7 mouse cellular contexts compared by ENCODE assay signal in the genomic region with DNA sequence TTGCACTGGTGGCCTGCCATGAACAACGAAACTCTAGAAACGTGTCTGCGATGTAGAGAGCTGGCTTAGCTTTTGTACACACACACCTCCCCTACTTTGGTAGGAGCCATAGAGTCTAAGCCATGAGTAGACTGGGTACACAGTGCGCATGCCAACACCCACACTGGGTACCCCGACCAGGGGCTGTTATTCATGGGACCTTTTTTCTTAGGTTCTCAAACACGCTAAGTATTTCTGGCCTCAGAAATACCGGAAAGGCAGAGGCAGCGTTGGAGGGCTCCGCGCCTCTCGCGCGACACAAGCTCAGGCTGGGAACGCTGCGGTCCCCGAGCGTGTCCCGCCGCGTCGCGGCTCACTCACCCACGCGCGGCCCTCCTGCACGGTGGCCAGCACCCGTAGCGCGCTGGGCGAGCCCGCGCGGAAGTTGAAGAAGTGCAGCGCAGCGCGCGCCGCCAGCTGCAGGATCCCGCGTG. TPM values are rescaled to one million over a fixed set of nuclear protein-coding genes. Genes with fewer than 3 reads are reported as not detected.
DNase-seq lines count a peak whose midpoint lies in the region; ATAC-seq lines count a peak whose summit lies in the region.

No protein-coding gene starts in this region.

- intact Hi-C loops in heart, postnatal 14 days (cut with DNase I), result no loop called here

- H3K4me2 ChIP-seq in embryonic facial prominence, embryonic 11.5 days (ENCODE audit: low read depth, low read length), result peak overlapping the region; percentile 99
- H3K4me2 ChIP-seq in liver, embryonic 12.5 days, result peak overlapping the region; percentile 82
- H3K4me2 ChIP-seq in neural tube, embryonic 12.5 days (replicated peaks), result peak overlapping the region; percentile 100

- no peak overlapping the region for H3K27ac ChIP-seq in embryonic facial prominence, embryonic 11.5 days (replicated peaks; ENCODE audit: low read depth, low read length)
- no peak overlapping the region for H3K27ac ChIP-seq in liver, embryonic 12.5 days
- no peak overlapping the region for H3K27ac ChIP-seq in neural tube, embryonic 12.5 days

- DNase-seq in ovary, postnatal 36 days (ENCODE audit: low spot score), result peak; percentile 15
- DNase-seq in ovary, adult 18-20 months (ENCODE audit: low spot score), result no peak
- peak; percentile 21 for DNase-seq in embryonic facial prominence, embryonic 11.5 days (ENCODE audit: low spot score)
- DNase-seq in heart, postnatal 14 days, result peak; percentile 19 to 31
- no peak for DNase-seq in cerebellum, postnatal 4 days (ENCODE audit: low spot score in 2 of 2)

- WGBS in embryonic facial prominence, embryonic 11.5 days, result 6% methylated on average over 39 of the region's 40 CpGs
- 8% methylated on average over 40 of the region's 40 CpGs for WGBS in liver, embryonic 12.5 days (ENCODE audit: insufficient replicate concordance)
- 8% methylated on average over 40 of the region's 40 CpGs for WGBS in neural tube, embryonic 12.5 days

- H3K4me3 ChIP-seq in embryonic facial prominence, embryonic 11.5 days (ENCODE audit: low read depth, low read length), result peak overlapping the region; percentile 53
- peak overlapping the region; percentile 54 for H3K4me3 ChIP-seq in liver, embryonic 12.5 days
- peak overlapping the region; percentile 50 for H3K4me3 ChIP-seq in neural tube, embryonic 12.5 days

- peak overlapping the region; percentile 66 for H3K9ac ChIP-seq in embryonic facial prominence, embryonic 11.5 days (replicated peaks; ENCODE audit: low read length)
- peak overlapping the region; percentile 53 for H3K9ac ChIP-seq in liver, embryonic 12.5 days
- peak overlapping the region; percentile 74 for H3K9ac ChIP-seq in neural tube, embryonic 12.5 days

- peaks cover 6% of the 10 kb centered on the region for H3K27me3 ChIP-seq in embryonic facial prominence, embryonic 11.5 days (ENCODE audit: control insufficient read depth, insufficient read depth, low read length)
- peaks cover 52% of the 10 kb centered on the region for H3K27me3 ChIP-seq in liver, embryonic 12.5 days (replicated peaks)
- H3K27me3 ChIP-seq in neural tube, embryonic 12.5 days (replicated peaks), result peaks cover 19% of the 10 kb centered on the region

- no peak for ATAC-seq in embryonic facial prominence, embryonic 11.5 days (replicated peaks; ENCODE audit: insufficient number of reproducible peaks, low FRiP score, low TSS enrichment, low read depth)
- ATAC-seq in liver, embryonic 12.5 days, result no peak
- ATAC-seq in neural tube, embryonic 12.5 days (ENCODE audit: low FRiP score, low read depth), result peak; percentile 55

- H3K4me1 ChIP-seq in embryonic facial prominence, embryonic 11.5 days (ENCODE audit: control insufficient read depth, insufficient read depth, low read length), result no peaks in the 10 kb centered on the region
- no peaks in the 10 kb centered on the region for H3K4me1 ChIP-seq in liver, embryonic 12.5 days
- peaks cover 13% of the 10 kb centered on the region for H3K4me1 ChIP-seq in neural tube, embryonic 12.5 days

- no peaks in the 10 kb centered on the region for H3K9me3 ChIP-seq in embryonic facial prominence, embryonic 11.5 days (replicated peaks; ENCODE audit: control insufficient read depth, low read length)
- no peaks in the 10 kb centered on the region for H3K9me3 ChIP-seq in liver, embryonic 12.5 days (replicated peaks)
- H3K9me3 ChIP-seq in neural tube, embryonic 12.5 days, result no peaks in the 10 kb centered on the region

- no peaks in the 10 kb centered on the region for H3K36me3 ChIP-seq in embryonic facial prominence, embryonic 11.5 days (replicated peaks; ENCODE audit: control insufficient read depth, insufficient read depth, low read depth, low read length)
- H3K36me3 ChIP-seq in liver, embryonic 12.5 days, result no peaks in the 10 kb centered on the region
- no peaks in the 10 kb centered on the region for H3K36me3 ChIP-seq in neural tube, embryonic 12.5 days

RNA-seq across cellular contexts. Expression of gene Rarres1, which starts 0.5 kb away (rescaled TPM):
- polyA plus RNA-seq in embryonic facial prominence, embryonic 11.5 days (2014; fragmentation: Nextera tagmentation; extraction: Ambion mirVana), result 0.52 and 1.6 TPM in 2 replicates
- total RNA-seq in heart, postnatal 14 days (2021), result under 1 TPM; 0.84 to 0.98 TPM
- 1.6 and 2.3 TPM in 2 replicates for polyA plus RNA-seq in liver, embryonic 12.5 days (2016; fragmentation: Nextera tagmentation; extraction: Ambion mirVana)
- polyA plus RNA-seq in neural tube, embryonic 12.5 days (2016; fragmentation: Nextera tagmentation; extraction: Ambion mirVana), result 1.4 and 1.8 TPM in 2 replicates

RNA-seq across cellular contexts. Expression of gene Lxn, which starts 51.1 kb away (rescaled TPM):
- 80.1 and 82.1 TPM in 2 replicates for polyA plus RNA-seq in embryonic facial prominence, embryonic 11.5 days (2014; fragmentation: Nextera tagmentation; extraction: Ambion mirVana)
- total RNA-seq in heart, postnatal 14 days (2021), result 10 to 100 TPM; 11.2 to 12.8 TPM
- polyA plus RNA-seq in liver, embryonic 12.5 days (2016; fragmentation: Nextera tagmentation; extraction: Ambion mirVana), result 16.8 and 17.7 TPM in 2 replicates
- polyA plus RNA-seq in neural tube, embryonic 12.5 days (2016; fragmentation: Nextera tagmentation; extraction: Ambion mirVana), result 202 and 218 TPM in 2 replicates

Comparison
In these comparisons a context has a peak if more than half of its experiments do, and no peak if none do; other contexts are left out.
1. DNase-seq: peak in ovary, postnatal 36 days (single experiment), embryonic facial prominence, embryonic 11.5 days (single experiment) and heart, postnatal 14 days (2 of 2); none in ovary, adult 18-20 months (single experiment) and cerebellum, postnatal 4 days (0 of 2).
2. Peak in every context shown above with its lines, with median percentiles within 50 percentile points of each other: H3K4me2 ChIP-seq, H3K4me3 ChIP-seq and H3K9ac ChIP-seq.